Mouse (Mus musculus) heart, embryonic 14.5 days (tissue): ENCODE results near the gene Platr25. TPM values are rescaled to one million over a fixed set of nuclear protein-coding genes. Genes with fewer than 3 reads are reported as not detected.

Source experiments
- microRNA counts: library from miRNA; unstranded; fragments of <30 nt; microRNA quantifications from one replicate; lab custom pipeline; 2016
- microRNA-seq: library from miRNA; unstranded; fragments of <30 nt; microRNA quantifications from one replicate; pipeline ENCODE4, GENCODE M21; 2016
- polyA plus RNA-seq: library from polyadenylated mRNA; unstranded; fragments of >200 nt; fragmentation: Nextera tagmentation; extraction: Ambion mirVana; gene quantifications from 2 replicates; pipeline ENCODE4 v1.2.1, GENCODE M21; 2014

Gene Platr25
- polyA plus RNA-seq, 1 experiment from 2014 or later = 15.5 TPM

MicroRNAs encoded within 50 kb of the gene (microRNA counts, 519-probe panel; counts per million panel counts)
- microRNA mmu-miR-713 (lab: Ali Mortazavi, UCI) = 322 counts per million, percentile 70 among the panel's probes with 10 or more counts

Small RNAs within 50 kb of the gene (microRNA-seq; reads per million reads assigned to microRNA genes)
- gene Gm24020 = not detected
- gene Gm24588 = not detected
- gene Mir713 = not detected

Other genes starting within 250 kb of the Platr25 start
- gene Zfp935, start 202.2 kb downstream of the Platr25 start, polyA plus RNA-seq = not detected in 2 replicates
- gene Zfp934, start 189.5 kb downstream of the Platr25 start, polyA plus RNA-seq = 13.8 and 14.3 TPM in 2 replicates
- 6.6 and 7.7 TPM in 2 replicates for gene 6720489N17Rik, start 136.5 kb downstream of the Platr25 start, polyA plus RNA-seq
- gene Gm5141, start 25.1 kb upstream of the Platr25 start, polyA plus RNA-seq = 6.5 and 6.9 TPM in 2 replicates
- gene Fbp2, start 97.7 kb upstream of the Platr25 start, polyA plus RNA-seq = 0.22 and 0.45 TPM in 2 replicates
- 0.35 TPM in 1 of 2 replicates, not detected in the other for gene Fbp1, start 127.6 kb upstream of the Platr25 start, polyA plus RNA-seq
- gene 2010111I01Rik, start 204.2 kb upstream of the Platr25 start, polyA plus RNA-seq = 62.7 and 69.5 TPM in 2 replicates